Mouse (Mus musculus) spleen, adult 2 months (tissue): ENCODE data around the gene Gm20683. TPM values are rescaled to one million over a fixed set of nuclear protein-coding genes. Genes with fewer than 3 reads are reported as not detected.

ENCODE experiments used
- DNase-seq, 2 experiments: peaks; one replicate each; pipeline versions ENCODE4 v3.0.0 to v3.0.0-alpha.2; 2012 to 2021; ENCODE audit warnings: low spot score in 2 of 2, low read depth in 1 of 2
- H3K27ac ChIP-seq: fragments of 200-500 bp; 2 replicates; pipeline ENCODE4 v1.5.1; 2012; ENCODE audit warnings: low read length, inconsistent platforms; ENCODE audit not compliant: insufficient read depth
- H3K27me3 ChIP-seq: fragments of 200-500 bp; 2 replicates; pipeline ENCODE4 v1.6.1; 2012; ENCODE audit warnings: mild to moderate bottlenecking, moderate library complexity, low read length, inconsistent platforms; ENCODE audit not compliant: control insufficient read depth, insufficient read depth
- H3K36me3 ChIP-seq: fragments of 200-500 bp; 2 replicates; pipeline ENCODE4 v1.6.1; 2012; ENCODE audit warnings: mild to moderate bottlenecking, low read length, inconsistent platforms; ENCODE audit not compliant: control insufficient read depth, insufficient read depth
- H3K4me1 ChIP-seq: fragments of 200-500 bp; 2 replicates; pipeline ENCODE4 v1.6.1; 2011; ENCODE audit warnings: inconsistent platforms; ENCODE audit not compliant: control insufficient read depth, insufficient read depth, insufficient read length
- H3K4me3 ChIP-seq: fragments of 200-500 bp; 2 replicates; pipeline ENCODE4 v1.5.1; 2011; ENCODE audit warnings: mild to moderate bottlenecking, inconsistent platforms; ENCODE audit not compliant: insufficient read depth, insufficient read length; ENCODE audit errors: extremely low read depth
- CTCF ChIP-seq: fragments of 200-500 bp; IDR thresholded peaks from 2 replicates; pipeline ENCODE4 v1.5.1; 2011; ENCODE audit warnings: mild to moderate bottlenecking, inconsistent platforms; ENCODE audit not compliant: insufficient read depth, insufficient read length, insufficient replicate concordance; ENCODE audit errors: extremely low read depth
- POLR2A ChIP-seq: fragments of 200-500 bp; IDR thresholded peaks from 2 replicates; pipeline ENCODE4 v1.6.1; 2011; ENCODE audit warnings: low read depth, low read length, inconsistent platforms
- WGBS: fragments of 180-500 bp; shearing (Covaris S2); methylation state at CpG from one replicate; pipeline ENCODE4 v1.1.7; 2018; 5-methylcytosine and 5-hydroxymethylcytosine counted together
- polyA plus RNA-seq: library from polyadenylated mRNA; depleted of rRNA; stranded (reverse); fragments of >200 nt; gene quantifications from 2 replicates; pipeline ENCODE4 v1.2.3, GENCODE M21; 2012

Gene Gm20683
- polyA plus RNA-seq, 1 experiment, result 29.5 TPM

- Histone ChIP-seq H3K4me1 (no peaks in the 10 kb centered on the region; the same call in 1 of the 2 replicates), H3K4me3 (no peak overlapping the region), H3K27me3 (no peaks in the 10 kb centered on the region), H3K27ac (no peak overlapping the region), H3K36me3 (peaks cover 7% of the 10 kb centered on the region; the same call in 1 of the 2 replicates)
- WGBS, result 94% methylated on average over 32 of the region's 32 CpGs
- DNase-seq, result no peak
- TF ChIP-seq POLR2A (no peak), CTCF (no peak)
These were observed 36.4 kb upstream of the Gm20683 start for GRCm38 (mm10) chr17:25877741-25878610.

GRCm38 (mm10) chr17:25877025-25877424 is 35.5 kb upstream of the Gm20683 start:
- no peak overlapping the region for H3K27ac ChIP-seq

GRCm38 (mm10) chr17:25876347-25876915 is 34.9 kb upstream of the Gm20683 start:
- TF ChIP-seq CTCF (no peak), POLR2A (no peak)
- Histone ChIP-seq H3K4me3 (no peak overlapping the region), H3K27ac (no peak overlapping the region), H3K4me1 (no peaks in the 10 kb centered on the region; the same call in 1 of the 2 replicates), H3K36me3 (peaks cover 4% of the 10 kb centered on the region; the same call in 1 of the 2 replicates), H3K27me3 (no peaks in the 10 kb centered on the region)
- DNase-seq, result no peak
- 80% methylated on average over 10 of the region's 10 CpGs for WGBS

More at GRCm38 (mm10) chr17:25877025-25877424, 35.5 kb upstream of the Gm20683 start:
- H3K4me1 ChIP-seq, result no peaks in the 10 kb centered on the region; the same call in 1 of the 2 replicates
- H3K27me3 ChIP-seq, result no peaks in the 10 kb centered on the region
- no peak for DNase-seq
- 96% methylated on average over 3 of the region's 3 CpGs for WGBS
- H3K4me3 ChIP-seq, result no peak overlapping the region
- H3K36me3 ChIP-seq, result peaks cover 4% of the 10 kb centered on the region; the same call in 1 of the 2 replicates
- TF ChIP-seq CTCF, result no peak
- TF ChIP-seq POLR2A, result no peak

GRCm38 (mm10) chr17:25875171-25876136 is 33.9 kb upstream of the Gm20683 start:
- peaks cover 4% of the 10 kb centered on the region; the same call in 1 of the 2 replicates for H3K36me3 ChIP-seq
- under 1% methylated on average over 59 of the region's 59 CpGs for WGBS
- H3K4me1 ChIP-seq, result no peaks in the 10 kb centered on the region; the same call in 1 of the 2 replicates
- H3K27ac ChIP-seq, result peak overlapping the region; percentile 86
- peak; percentile 54 to 89 for DNase-seq
- H3K4me3 ChIP-seq, result peak overlapping the region; percentile 93
- TF ChIP-seq CTCF (no peak), POLR2A (peak; percentile 70)
- no peaks in the 10 kb centered on the region for H3K27me3 ChIP-seq

- DNase-seq, result peak; percentile 80 to 91
- Histone ChIP-seq H3K4me3 (peak within 1 kb of the TSS; percentile 93), H3K27ac (peak within 1 kb of the TSS; percentile 86), H3K36me3 (peaks cover 4% of the 10 kb centered on the region; the same call in 1 of the 2 replicates), H3K27me3 (no peaks in the 10 kb centered on the region), H3K4me1 (no peaks in the 10 kb centered on the region; the same call in 1 of the 2 replicates)
- TF ChIP-seq POLR2A (no peak), CTCF (no peak)
- WGBS, result under 1% methylated on average over 25 of the region's 25 CpGs
These were observed 33.2 kb upstream of the Gm20683 start, which contains the start of gene Mettl26 for GRCm38 (mm10) chr17:25874721-25875170. Mettl26 (plus strand) TSS chr17:25875074.
